Mouse (Mus musculus): Measurements from ENCODE around the gene Pfkl.

DNA sequence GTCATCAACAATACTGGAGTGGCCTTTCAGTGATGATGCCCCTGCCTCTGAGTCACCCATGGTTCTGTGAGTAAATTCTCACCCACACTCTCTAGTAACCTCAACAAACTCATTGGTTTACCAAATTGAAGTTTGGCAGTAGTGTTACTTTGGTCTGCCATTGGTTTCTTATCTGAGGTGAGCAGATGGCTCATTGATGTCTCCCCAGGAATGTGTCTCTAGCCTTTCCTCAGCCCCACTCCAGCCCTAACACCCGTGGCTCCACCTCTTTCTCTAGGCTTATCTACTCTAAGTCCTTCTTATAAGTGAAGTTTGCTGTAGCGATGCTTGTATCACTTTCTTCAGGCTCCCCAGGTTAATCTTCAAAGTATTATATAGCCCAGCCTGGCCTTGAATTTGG lies 70.2 kb downstream of the Pfkl start:
- no peak for TF ChIP-seq CTCF (IDR thresholded peaks at IDR 0.05)
- no peak for TF ChIP-seq POLR2A (IDR thresholded peaks at IDR 0.05; ENCODE audit: insufficient read depth, low read depth, low read length)
- no peak for TF ChIP-seq EP300 (IDR thresholded peaks at IDR 0.05; ENCODE audit: insufficient read depth, low read depth, low read length)

Data from heart, adult 2 months (tissue).